Mouse (Mus musculus) lung, embryonic 16.5 days (tissue): ENCODE results near the gene 1110017D15Rik. TPM values are rescaled to one million over a fixed set of nuclear protein-coding genes. Genes with fewer than 3 reads are reported as not detected.
"Not testable (repeated sequence)": the region's sequence is repeated elsewhere in the genome, so short reads cannot be mapped to it uniquely, and the experiment has no call there.

ENCODE experiments used
- ATAC-seq: fragments of 200-750 bp; cut with Nextera tagmentation; 2 replicates; pipeline ENCODE4 v1.8.0; 2017; ENCODE audit warnings: low read depth, mild to moderate bottlenecking, moderate library complexity
- H3K27ac ChIP-seq: fragments of 300-500 bp; sonication (generic); 2 replicates; pipeline ENCODE4 v1.5.1; 2014; ENCODE audit warnings: mild to moderate bottlenecking, control low read depth, low read length
- H3K27me3 ChIP-seq: fragments of 300-500 bp; sonication (generic); 2 replicates; pipeline ENCODE4 v1.6.1; 2014; ENCODE audit warnings: low read depth, low read length, mixed read lengths; ENCODE audit not compliant: control insufficient read depth, insufficient read depth
- H3K36me3 ChIP-seq: fragments of 300-500 bp; sonication (generic); 2 replicates; pipeline ENCODE4 v1.6.1; 2014; ENCODE audit warnings: low read length; ENCODE audit not compliant: control insufficient read depth, insufficient read depth
- H3K4me1 ChIP-seq: fragments of 300-500 bp; sonication (generic); replicated peaks from 2 replicates; pipeline ENCODE4 v1.6.1; 2014; ENCODE audit warnings: low read length, mixed read lengths; ENCODE audit not compliant: control insufficient read depth, insufficient read depth
- H3K4me2 ChIP-seq: fragments of 300-500 bp; sonication (generic); 2 replicates; pipeline ENCODE4 v1.6.1; 2014; ENCODE audit warnings: low read depth, low read length, control low read depth
- H3K4me3 ChIP-seq: fragments of 300-500 bp; sonication (generic); 2 replicates; pipeline ENCODE4 v1.5.1; 2014; ENCODE audit warnings: mild to moderate bottlenecking, low read length, control low read depth
- H3K9ac ChIP-seq: fragments of 300-500 bp; sonication (generic); 2 replicates; pipeline ENCODE4 v1.6.1; 2014; ENCODE audit warnings: low read length, control low read depth
- H3K9me3 ChIP-seq: fragments of 300-500 bp; sonication (generic); 2 replicates; pipeline ENCODE4 v1.6.1; 2016; ENCODE audit warnings: low read length; ENCODE audit not compliant: control insufficient read depth
- WGBS: fragments of 180-500 bp; shearing (Covaris S2); extraction: QIAGEN DNeasy Blood & Tissue Kit; methylation state at CpG from one replicate; pipeline ENCODE4 v1.1.7; 2014; 5-methylcytosine and 5-hydroxymethylcytosine counted together
- polyA plus RNA-seq: library from polyadenylated mRNA; unstranded; fragments of >200 nt; fragmentation: Nextera tagmentation; extraction: Ambion mirVana; gene quantifications from 2 replicates; pipeline ENCODE4 v1.2.1, GENCODE M21; 2015

The 1110017D15Rik gene
- polyA plus RNA-seq, 1 experiment from 2014 or later, result 15.7 TPM

- Histone ChIP-seq H3K4me3 (peak within 1 kb of the TSS; percentile 84), H3K9me3 (no peaks in the 10 kb centered on the region), H3K27ac (peak within 1 kb of the TSS; percentile 72), H3K4me2 (peak within 1 kb of the TSS; percentile 79), H3K4me1 (peaks cover 10% of the 10 kb centered on the region; the same call in 1 of the 2 replicates), H3K36me3 (no peaks in the 10 kb centered on the region), H3K27me3 (no peaks in the 10 kb centered on the region), H3K9ac (peak within 1 kb of the TSS; percentile 81)
- WGBS, result under 1% methylated on average over 70 of the region's 70 CpGs
- peak; percentile 99 for ATAC-seq
Measured at GRCm38 (mm10) chr4:41464345-41465286, 52.5 kb downstream of the 1110017D15Rik start, which contains the start of the genes Kif24 and Nudt2. Gene Kif24, minus strand, starts transcription at chr4:41464887. Gene Nudt2, plus strand, starts transcription at chr4:41465151.

- 69% methylated on average over 3 of the region's 3 CpGs for WGBS
- Histone ChIP-seq H3K4me3 (peak overlapping the region; percentile 84), H3K4me2 (peak overlapping the region; percentile 79)
- not testable (repeated sequence) for H3K27ac ChIP-seq, H3K4me1 ChIP-seq, H3K9ac ChIP-seq, H3K27me3 ChIP-seq, ATAC-seq, H3K36me3 ChIP-seq, H3K9me3 ChIP-seq
Measured at GRCm38 (mm10) chr4:41463051-41463738, 53.9 kb downstream of the 1110017D15Rik start.

GRCm38 (mm10) chr4:41460690-41461089, 56.4 kb downstream of the 1110017D15Rik start:
- H3K4me3 ChIP-seq, result no peak overlapping the region
- no peaks in the 10 kb centered on the region for H3K36me3 ChIP-seq
- H3K27ac ChIP-seq, result no peak overlapping the region
- no peak overlapping the region for H3K9ac ChIP-seq
- H3K9me3 ChIP-seq, result no peaks in the 10 kb centered on the region
- peaks cover 8% of the 10 kb centered on the region; the same call in 1 of the 2 replicates for H3K4me1 ChIP-seq
- H3K27me3 ChIP-seq, result no peaks in the 10 kb centered on the region
- no peak overlapping the region for H3K4me2 ChIP-seq
- WGBS, result 94% methylated on average over 1 of the region's 1 CpGs
- ATAC-seq, result no peak

Other genes starting within 250 kb of the 1110017D15Rik start
- 50.1 and 57.0 TPM in 2 replicates for gene Ubap2, start 242.2 kb downstream of the 1110017D15Rik start, polyA plus RNA-seq
- 68.1 and 70.1 TPM in 2 replicates for gene Dcaf12, start 202.4 kb downstream of the 1110017D15Rik start, polyA plus RNA-seq
- gene Ubap1, start 168.3 kb downstream of the 1110017D15Rik start, polyA plus RNA-seq, result 42.6 and 46.9 TPM in 2 replicates
- gene Kif24, start 52.4 kb downstream of the 1110017D15Rik start, polyA plus RNA-seq, result 8.3 and 8.4 TPM in 2 replicates
- gene Nudt2, start 52.2 kb downstream of the 1110017D15Rik start, polyA plus RNA-seq, result 46.9 and 47.6 TPM in 2 replicates
- 6.0 and 6.4 TPM in 2 replicates for gene AI464131, start 14.3 kb downstream of the 1110017D15Rik start, polyA plus RNA-seq
- gene Fam219a, start 52.2 kb upstream of the 1110017D15Rik start, polyA plus RNA-seq, result 1.9 and 2.7 TPM in 2 replicates
- gene Dnaic1, start 52.4 kb upstream of the 1110017D15Rik start, polyA plus RNA-seq, result 2.9 and 4.0 TPM in 2 replicates
- 7.8 and 8.1 TPM in 2 replicates for gene Enho, start 123.0 kb upstream of the 1110017D15Rik start, polyA plus RNA-seq
- gene Cntfr, start 179.8 kb upstream of the 1110017D15Rik start, polyA plus RNA-seq, result 6.9 and 8.4 TPM in 2 replicates
- 111 and 120 TPM in 2 replicates for gene Il11ra1, start 182.7 kb upstream of the 1110017D15Rik start, polyA plus RNA-seq
- 80.5 and 85.0 TPM in 2 replicates for gene Rpp25l, start 196.2 kb upstream of the 1110017D15Rik start, polyA plus RNA-seq
- gene Dctn3, start 205.8 kb upstream of the 1110017D15Rik start, polyA plus RNA-seq, result 137 and 156 TPM in 2 replicates
- gene Arid3c, start 213.8 kb upstream of the 1110017D15Rik start, polyA plus RNA-seq, result not detected in 2 replicates
- gene Galt, start 237.9 kb upstream of the 1110017D15Rik start, polyA plus RNA-seq, result 36.5 and 39.6 TPM in 2 replicates
- 69.9 and 72.2 TPM in 2 replicates for gene Sigmar1, start 238.8 kb upstream of the 1110017D15Rik start, polyA plus RNA-seq